In the genomic region with DNA sequence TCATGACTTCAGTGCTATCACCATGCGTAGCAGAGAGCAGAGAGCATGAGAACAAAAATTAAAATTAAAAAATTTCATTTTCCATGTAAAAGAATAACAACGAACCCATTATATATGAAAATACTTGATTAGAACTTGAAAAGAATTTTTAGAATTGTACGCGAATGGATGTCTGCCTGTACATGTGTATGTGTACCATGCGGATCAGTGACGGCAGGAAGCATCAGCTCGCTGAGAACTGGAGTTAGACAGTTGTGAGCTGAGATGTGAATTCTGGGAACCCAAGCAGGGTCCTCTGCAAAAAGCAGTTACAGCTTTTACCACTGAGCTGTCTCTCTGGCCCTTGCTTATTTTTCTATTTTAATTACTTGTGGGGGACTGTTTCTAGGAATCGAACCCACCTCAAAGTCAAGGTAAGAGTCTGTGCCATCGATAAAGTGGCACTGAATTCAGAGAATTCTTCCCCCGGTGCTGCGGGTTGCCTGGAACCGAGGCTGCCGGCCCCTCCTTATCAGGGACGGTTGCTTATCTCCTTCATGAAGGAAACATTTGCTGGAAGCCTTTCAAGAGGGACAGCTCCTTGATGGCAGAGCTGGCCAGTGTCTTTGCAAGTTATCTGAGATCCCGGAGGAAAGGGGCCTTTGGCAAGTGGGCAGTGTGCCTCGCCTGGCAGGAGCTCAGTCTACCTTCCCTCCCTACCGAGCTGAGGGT, we compare ENCODE assay signal across 18 mouse cellular contexts. TPM values are rescaled to one million over a fixed set of nuclear protein-coding genes. Genes with fewer than 3 reads are reported as not detected.
DNase-seq lines count a peak whose midpoint lies in the region; ATAC-seq lines count a peak whose summit lies in the region.
"Had no signal": no experiment of that assay in that cellular context is flagged by ENCODE, and none has a peak within 500 bp of the region (broad histone marks: within the 10 kb centered on the region; RNA-seq: fewer than 3 reads in every experiment).

No protein-coding gene starts in this region.

- peaks cover 37% of the 10 kb centered on the region for H3K4me1 ChIP-seq in heart, embryonic 11.5 days (ENCODE audit: control insufficient read depth, insufficient read depth, low read length)
- peaks cover 84% of the 10 kb centered on the region for H3K4me1 ChIP-seq in liver, embryonic 12.5 days
- H3K4me1 ChIP-seq: embryonic facial prominence, embryonic 12.5 days had no signal

- WGBS in heart, embryonic 11.5 days (ENCODE audit: insufficient replicate concordance), result 27% methylated on average over 17 of the region's 17 CpGs
- 15% methylated on average over 17 of the region's 17 CpGs for WGBS in liver, embryonic 12.5 days (ENCODE audit: insufficient replicate concordance)

- H3K9ac ChIP-seq in heart, embryonic 11.5 days (ENCODE audit: low read depth, low read length), result peak overlapping the region; percentile 23; the same call in 1 of the 2 replicates
- peak overlapping the region; percentile 90 for H3K9ac ChIP-seq in liver, embryonic 12.5 days
- H3K9ac ChIP-seq: embryonic facial prominence, embryonic 12.5 days; kidney, embryonic 15.5 days had no signal

- no peak for ATAC-seq in heart, embryonic 11.5 days (replicated peaks; ENCODE audit: insufficient number of reproducible peaks, low FRiP score, low TSS enrichment)
- peak; percentile 80 for ATAC-seq in liver, embryonic 12.5 days
- ATAC-seq in monocyte, adult 5-6 weeks (replicated peaks; ENCODE audit: insufficient number of reproducible peaks, low FRiP score, low TSS enrichment, poor library complexity, severe bottlenecking), result no peak
- ATAC-seq: forebrain, embryonic 14.5 days; hindbrain, embryonic 16.5 days had no signal

- no peaks in the 10 kb centered on the region for H3K36me3 ChIP-seq in heart, embryonic 11.5 days (ENCODE audit: control insufficient read depth, insufficient read depth, low read length)
- peaks cover 5% of the 10 kb centered on the region; the same call in 1 of the 2 replicates for H3K36me3 ChIP-seq in liver, embryonic 12.5 days
- H3K36me3 ChIP-seq: embryonic facial prominence, embryonic 12.5 days; kidney, embryonic 15.5 days; limb, embryonic 10.5 days had no signal

- intact Hi-C loops in heart, postnatal 25 days (cut with DNase I), result no loop called here

- H3K27me3 ChIP-seq in heart, embryonic 11.5 days (ENCODE audit: control insufficient read depth, insufficient read depth, low read length), result no peaks in the 10 kb centered on the region
- no peaks in the 10 kb centered on the region for H3K27me3 ChIP-seq in liver, embryonic 12.5 days (replicated peaks)
- H3K27me3 ChIP-seq: embryonic facial prominence, embryonic 12.5 days; kidney, embryonic 15.5 days had no signal

- no peak overlapping the region for H3K4me3 ChIP-seq in heart, embryonic 11.5 days (ENCODE audit: low read depth, low read length)
- peak overlapping the region; percentile 68 for H3K4me3 ChIP-seq in liver, embryonic 12.5 days
- H3K4me3 ChIP-seq: embryonic facial prominence, embryonic 12.5 days; kidney, embryonic 15.5 days; limb, embryonic 10.5 days; myocyte had no signal

- DNase-seq in heart, postnatal 25 days (ENCODE audit: low spot score), result no peak
- DNase-seq in spleen, postnatal 10 days (ENCODE audit: low spot score in 2 of 2), result peak; percentile 39 to 43
- DNase-seq in spleen, adult 18-20 months, result no peak
- DNase-seq in right cerebral cortex, postnatal 4 days, result no peak
- DNase-seq in thymus, postnatal 10 days (ENCODE audit: low spot score in 2 of 2), result no peak
- DNase-seq: adrenal gland, adult 2 months; cerebellum, adult 11 months; gastrocnemius, postnatal 10 days had no signal

- peak overlapping the region; percentile 41 for H3K4me2 ChIP-seq in heart, embryonic 11.5 days
- H3K4me2 ChIP-seq in liver, embryonic 12.5 days, result peak overlapping the region; percentile 78
- H3K4me2 ChIP-seq: embryonic facial prominence, embryonic 12.5 days; kidney, embryonic 15.5 days had no signal

- peak overlapping the region; percentile 76 for H3K27ac ChIP-seq in heart, embryonic 11.5 days (ENCODE audit: low read depth, low read length)
- H3K27ac ChIP-seq in liver, embryonic 12.5 days, result peak overlapping the region; percentile 98
- H3K27ac ChIP-seq: embryonic facial prominence, embryonic 12.5 days; limb, embryonic 10.5 days; macrophage had no signal

- no peaks in the 10 kb centered on the region for H3K9me3 ChIP-seq in heart, embryonic 11.5 days (replicated peaks; ENCODE audit: control insufficient read depth, low read length)
- H3K9me3 ChIP-seq in liver, embryonic 12.5 days (replicated peaks), result no peaks in the 10 kb centered on the region
- H3K9me3 ChIP-seq: embryonic facial prominence, embryonic 12.5 days; kidney, embryonic 15.5 days; limb, embryonic 10.5 days had no signal

RNA-seq across cellular contexts. Expression of gene Podxl, which starts 48.9 kb away (rescaled TPM):
- polyA plus RNA-seq in heart, embryonic 11.5 days (2014; fragmentation: Nextera tagmentation; extraction: Ambion mirVana), result 22.7 and 26.0 TPM in 2 replicates
- total RNA-seq in heart, postnatal 25 days (2021), result 10 to 100 TPM; 77.2 to 94.5 TPM
- polyA plus RNA-seq in liver, embryonic 12.5 days (2016; fragmentation: Nextera tagmentation; extraction: Ambion mirVana), result 23.0 and 24.5 TPM in 2 replicates
- total RNA-seq in monocyte, adult 5-6 weeks (2017), result 0.10 to 2.1 TPM (median 0.11 TPM) in 3 replicates
- polyA plus RNA-seq: macrophage had no signal

Comparison
In these comparisons a context has a peak if more than half of its experiments do, and no peak if none do; other contexts are left out.
1. DNase-seq: peak in spleen, postnatal 10 days (2 of 2); none in heart, postnatal 25 days (single experiment), spleen, adult 18-20 months (0 of 2), right cerebral cortex, postnatal 4 days (single experiment) and thymus, postnatal 10 days (0 of 2).
2. RNA of gene Podxl, which starts 48.9 kb away (total RNA-seq): 77.2 to 94.5 TPM in heart, postnatal 25 days; 0.10 to 2.1 TPM in monocyte, adult 5-6 weeks; every median in the first group is over 10 times any median in the second.